Comparison of ENCODE assay signal across 8 mouse cellular contexts in the genomic region with DNA sequence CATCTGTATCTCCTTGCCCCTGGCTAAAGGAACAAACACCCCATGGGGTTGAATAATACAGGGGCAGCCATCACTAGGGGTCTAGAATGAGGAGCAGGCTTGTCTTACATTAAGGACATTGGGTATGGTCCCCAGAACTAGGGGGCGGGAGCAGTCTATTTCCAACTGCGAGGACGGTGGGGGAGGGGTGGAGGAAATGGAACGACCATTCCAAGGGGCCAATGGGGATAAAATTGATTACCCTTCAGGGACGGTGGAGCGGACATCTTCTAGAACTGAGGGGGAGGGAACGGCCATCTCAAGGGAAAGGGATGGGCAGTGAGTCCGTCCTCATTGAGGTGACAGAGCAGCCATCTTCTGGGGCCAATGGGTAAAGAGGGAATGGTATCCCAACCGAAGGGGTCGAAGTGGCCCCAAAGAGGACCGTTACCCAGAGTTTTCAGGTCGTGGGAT. TPM values are rescaled to one million over a fixed set of nuclear protein-coding genes. Genes with fewer than 3 reads are reported as not detected.
DNase-seq lines count a peak whose midpoint lies in the region; ATAC-seq and TF ChIP-seq lines count a peak whose summit lies in the region.

No protein-coding gene starts in this region.

- H3K27ac ChIP-seq in kidney, embryonic 16.5 days (ENCODE audit: low read length), result peak overlapping the region; percentile 71
- H3K27ac ChIP-seq in liver, adult 2 months (replicated peaks; ENCODE audit: insufficient read depth, low read depth, low read length), result peak overlapping the region; percentile 29
- H3K27ac ChIP-seq in stomach, postnatal 0 days (replicated peaks), result peak overlapping the region; percentile 65; the same call in 1 of the 2 replicates

- no peaks in the 10 kb centered on the region for H3K9me3 ChIP-seq in kidney, embryonic 16.5 days (ENCODE audit: low read length)
- no peaks in the 10 kb centered on the region for H3K9me3 ChIP-seq in stomach, postnatal 0 days (ENCODE audit: control insufficient read depth, low read length)

- intact Hi-C loops in gastrocnemius, postnatal 14 days (cut with DNase I; ENCODE audit: low total_unique reads), result no loop called here

- H3K27me3 ChIP-seq in kidney, embryonic 16.5 days (ENCODE audit: insufficient read depth, low read length), result no peaks in the 10 kb centered on the region
- no peaks in the 10 kb centered on the region for H3K27me3 ChIP-seq in liver, adult 2 months (ENCODE audit: control insufficient read depth, insufficient read depth, low read length)
- no peaks in the 10 kb centered on the region for H3K27me3 ChIP-seq in stomach, postnatal 0 days (ENCODE audit: control insufficient read depth, insufficient read depth, low read length)

- peak overlapping the region; percentile 90 for H3K9ac ChIP-seq in kidney, embryonic 16.5 days (replicated peaks; ENCODE audit: low read length)
- H3K9ac ChIP-seq in liver, adult 2 months (ENCODE audit: low read depth, low read length), result peak overlapping the region; percentile 71
- peak overlapping the region; percentile 82 for H3K9ac ChIP-seq in stomach, postnatal 0 days (ENCODE audit: low read length)

- DNase-seq in kidney, adult 9 months, result no peak
- peak; percentile 32 for DNase-seq in NIH3T3 (ENCODE audit: low read depth)
- DNase-seq in liver, adult 2 months (ENCODE audit: extremely low read depth, low read depth, low spot score), result no peak
- DNase-seq in stomach, postnatal 0 days (ENCODE audit: low spot score), result no peak
- no peak for DNase-seq in gastrocnemius, postnatal 14 days
- DNase-seq in adrenal gland, postnatal 25 days, result no peak

- H3K36me3 ChIP-seq in kidney, embryonic 16.5 days (ENCODE audit: insufficient read depth, low read length), result peaks cover 37% of the 10 kb centered on the region
- peaks cover 7% of the 10 kb centered on the region; the same call in 1 of the 2 replicates for H3K36me3 ChIP-seq in liver, adult 2 months (ENCODE audit: control insufficient read depth, insufficient read depth, low read length)
- H3K36me3 ChIP-seq in stomach, postnatal 0 days (ENCODE audit: control insufficient read depth, insufficient read depth, low read length), result peaks cover 25% of the 10 kb centered on the region

- no peak for TF ChIP-seq EP300 in stomach, postnatal 0 days (optimal IDR thresholded peaks at IDR 0.05)

- peak overlapping the region; percentile 94 for H3K4me3 ChIP-seq in kidney, embryonic 16.5 days (ENCODE audit: low read length)
- peak overlapping the region; percentile 58 for H3K4me3 ChIP-seq in liver, adult 2 months (ENCODE audit: insufficient read depth, low read depth, low read length)
- H3K4me3 ChIP-seq in stomach, postnatal 0 days (ENCODE audit: low read depth, low read length), result peak overlapping the region; percentile 87

- WGBS in kidney, embryonic 16.5 days, result 1% methylated on average over 12 of the region's 12 CpGs
- WGBS in liver, adult 2 months, result 0% methylated on average over 12 of the region's 12 CpGs
- under 1% methylated on average over 12 of the region's 12 CpGs for WGBS in stomach, postnatal 0 days

- H3K4me2 ChIP-seq in kidney, embryonic 16.5 days (replicated peaks; ENCODE audit: low read depth, low read length), result peak overlapping the region; percentile 79
- peak overlapping the region; percentile 90 for H3K4me2 ChIP-seq in stomach, postnatal 0 days (replicated peaks; ENCODE audit: low read depth)

- peaks cover 18% of the 10 kb centered on the region for H3K4me1 ChIP-seq in kidney, embryonic 16.5 days (ENCODE audit: insufficient read depth, low read length)
- peaks cover 11% of the 10 kb centered on the region for H3K4me1 ChIP-seq in liver, adult 2 months (ENCODE audit: control insufficient read depth, insufficient read depth, low read length)
- peaks cover 12% of the 10 kb centered on the region for H3K4me1 ChIP-seq in stomach, postnatal 0 days (replicated peaks; ENCODE audit: control insufficient read depth, insufficient read depth)

- TF ChIP-seq POLR2A in liver, adult 2 months (IDR thresholded peaks at IDR 0.05; ENCODE audit: extremely low read depth, insufficient read depth, low read length), result no peak

- peaks cover 7% of the 10 kb centered on the region; the same call in 1 of the 2 replicates for H3K79me2 ChIP-seq in liver, adult 2 months (ENCODE audit: control insufficient read depth, insufficient read depth, low read length)

- peak; percentile 69 for ATAC-seq in kidney, embryonic 16.5 days (ENCODE audit: low FRiP score, low TSS enrichment)
- ATAC-seq in erythroid progenitor cell, adult 5-6 weeks (replicated peaks; ENCODE audit: low FRiP score, poor library complexity, severe bottlenecking), result peak; percentile 16
- peak; percentile 19 for ATAC-seq in stomach, postnatal 0 days (ENCODE audit: low FRiP score, low TSS enrichment)

- no peak for TF ChIP-seq CTCF in liver, adult 2 months (IDR thresholded peaks at IDR 0.05; ENCODE audit: low read depth, low read length)
- no peak for TF ChIP-seq CTCF in stomach, postnatal 0 days (IDR thresholded peaks at IDR 0.05; ENCODE audit: low read depth)

RNA-seq across cellular contexts. Expression of a gene that starts 0.4 kb away (rescaled TPM):
- polyA plus RNA-seq in kidney, embryonic 16.5 days (2015; fragmentation: Nextera tagmentation; extraction: Ambion mirVana), result 2.2 and 2.4 TPM in 2 replicates
- 23.4 and 26.8 TPM in 2 replicates for total RNA-seq in erythroid progenitor cell, adult 5-6 weeks (2015; ENCODE audit: low replicate concordance)
- 24.8 and 31.7 TPM in 2 replicates for total RNA-seq in erythroid progenitor cell, adult 5-6 weeks (2017; ENCODE audit: low replicate concordance)
- 3.0 and 3.2 TPM in 2 replicates for total RNA-seq in liver, adult 2 months (2014; rRNA removed)
- polyA plus RNA-seq in liver, adult 2 months (2012; rRNA removed), result 7.9 and 12.9 TPM in 2 replicates
- 2.7 and 2.8 TPM in 2 replicates for polyA plus RNA-seq in stomach, postnatal 0 days (2015; fragmentation: Nextera tagmentation; extraction: Ambion mirVana)
- 1 to 10 TPM in 1 of 2 experiments, under 1 TPM in 1; 0.76 to 1.6 TPM for total RNA-seq in gastrocnemius, postnatal 14 days (2021)
- 4.9 and 7.4 TPM in 2 replicates for total RNA-seq in adrenal gland, postnatal 25 days (2021)

RNA-seq across cellular contexts. Expression of a gene that starts 0.5 kb away (rescaled TPM):
- 120 and 136 TPM in 2 replicates for polyA plus RNA-seq in kidney, embryonic 16.5 days (2015; fragmentation: Nextera tagmentation; extraction: Ambion mirVana)
- 67.9 and 68.8 TPM in 2 replicates for total RNA-seq in erythroid progenitor cell, adult 5-6 weeks (2015; ENCODE audit: low replicate concordance)
- 18.1 and 30.2 TPM in 2 replicates for total RNA-seq in erythroid progenitor cell, adult 5-6 weeks (2017; ENCODE audit: low replicate concordance)
- 97.9 and 104 TPM in 2 replicates for total RNA-seq in liver, adult 2 months (2014; rRNA removed)
- 87.5 and 90.9 TPM in 2 replicates for polyA plus RNA-seq in liver, adult 2 months (2012; rRNA removed)
- polyA plus RNA-seq in stomach, postnatal 0 days (2015; fragmentation: Nextera tagmentation; extraction: Ambion mirVana), result 105 and 111 TPM in 2 replicates
- total RNA-seq in gastrocnemius, postnatal 14 days (2021), result 10 to 100 TPM; 20.6 to 21.5 TPM
- 61.4 and 66.9 TPM in 2 replicates for total RNA-seq in adrenal gland, postnatal 25 days (2021)

RNA-seq across cellular contexts. Expression of a gene that starts 20.3 kb away (rescaled TPM):
- 13.3 and 13.9 TPM in 2 replicates for polyA plus RNA-seq in kidney, embryonic 16.5 days (2015; fragmentation: Nextera tagmentation; extraction: Ambion mirVana)
- 10.1 and 18.7 TPM in 2 replicates for total RNA-seq in erythroid progenitor cell, adult 5-6 weeks (2015; ENCODE audit: low replicate concordance)
- total RNA-seq in erythroid progenitor cell, adult 5-6 weeks (2017; ENCODE audit: low replicate concordance), result 14.0 and 21.9 TPM in 2 replicates
- 16.8 and 19.5 TPM in 2 replicates for total RNA-seq in liver, adult 2 months (2014; rRNA removed)
- polyA plus RNA-seq in liver, adult 2 months (2012; rRNA removed), result 32.4 and 33.4 TPM in 2 replicates
- 17.1 and 19.9 TPM in 2 replicates for polyA plus RNA-seq in stomach, postnatal 0 days (2015; fragmentation: Nextera tagmentation; extraction: Ambion mirVana)
- under 1 TPM; 0.40 to 0.45 TPM for total RNA-seq in gastrocnemius, postnatal 14 days (2021)
- total RNA-seq in adrenal gland, postnatal 25 days (2021), result 3.9 and 9.8 TPM in 2 replicates

RNA-seq across cellular contexts. Expression of a gene that starts 22.1 kb away (rescaled TPM):
- 3.7 and 4.6 TPM in 2 replicates for polyA plus RNA-seq in kidney, embryonic 16.5 days (2015; fragmentation: Nextera tagmentation; extraction: Ambion mirVana)
- total RNA-seq in erythroid progenitor cell, adult 5-6 weeks (2015; ENCODE audit: low replicate concordance), result 1.3 and 3.2 TPM in 2 replicates
- total RNA-seq in erythroid progenitor cell, adult 5-6 weeks (2017; ENCODE audit: low replicate concordance), result 0.08 and 0.90 TPM in 2 replicates
- total RNA-seq in liver, adult 2 months (2014; rRNA removed), result 1.7 and 1.9 TPM in 2 replicates
- 3.2 and 7.8 TPM in 2 replicates for polyA plus RNA-seq in liver, adult 2 months (2012; rRNA removed)
- 0.63 and 0.93 TPM in 2 replicates for polyA plus RNA-seq in stomach, postnatal 0 days (2015; fragmentation: Nextera tagmentation; extraction: Ambion mirVana)
- 10 to 100 TPM; 12.1 to 15.6 TPM for total RNA-seq in gastrocnemius, postnatal 14 days (2021)
- 14.0 and 18.4 TPM in 2 replicates for total RNA-seq in adrenal gland, postnatal 25 days (2021)

RNA-seq across cellular contexts. Expression of a gene that starts 23.0 kb away (rescaled TPM):
- 2.5 and 3.1 TPM in 2 replicates for polyA plus RNA-seq in kidney, embryonic 16.5 days (2015; fragmentation: Nextera tagmentation; extraction: Ambion mirVana)
- 2.9 TPM in 1 of 2 replicates, not detected in the other for total RNA-seq in erythroid progenitor cell, adult 5-6 weeks (2015; ENCODE audit: low replicate concordance)
- not detected in 2 replicates for total RNA-seq in erythroid progenitor cell, adult 5-6 weeks (2017; ENCODE audit: low replicate concordance)
- total RNA-seq in liver, adult 2 months (2014; rRNA removed), result under 0.01 and 0.20 TPM in 2 replicates
- 0.15 and 0.53 TPM in 2 replicates for polyA plus RNA-seq in liver, adult 2 months (2012; rRNA removed)
- polyA plus RNA-seq in stomach, postnatal 0 days (2015; fragmentation: Nextera tagmentation; extraction: Ambion mirVana), result 0.29 and 0.40 TPM in 2 replicates
- total RNA-seq in gastrocnemius, postnatal 14 days (2021), result 1 to 10 TPM in 1 of 2 experiments, under 1 TPM in 1; 0.84 to 1.0 TPM
- 1.3 and 2.7 TPM in 2 replicates for total RNA-seq in adrenal gland, postnatal 25 days (2021)

Comparison
In these comparisons a context has a peak if more than half of its experiments do, and no peak if none do; other contexts are left out.
1. ATAC-seq: peak in every context shown above with its lines; median percentile 69 in kidney, embryonic 16.5 days; 19 in stomach, postnatal 0 days; 16 in erythroid progenitor cell, adult 5-6 weeks.